Comparison of ENCODE assay signal across 12 mouse cellular contexts in the genomic region with DNA sequence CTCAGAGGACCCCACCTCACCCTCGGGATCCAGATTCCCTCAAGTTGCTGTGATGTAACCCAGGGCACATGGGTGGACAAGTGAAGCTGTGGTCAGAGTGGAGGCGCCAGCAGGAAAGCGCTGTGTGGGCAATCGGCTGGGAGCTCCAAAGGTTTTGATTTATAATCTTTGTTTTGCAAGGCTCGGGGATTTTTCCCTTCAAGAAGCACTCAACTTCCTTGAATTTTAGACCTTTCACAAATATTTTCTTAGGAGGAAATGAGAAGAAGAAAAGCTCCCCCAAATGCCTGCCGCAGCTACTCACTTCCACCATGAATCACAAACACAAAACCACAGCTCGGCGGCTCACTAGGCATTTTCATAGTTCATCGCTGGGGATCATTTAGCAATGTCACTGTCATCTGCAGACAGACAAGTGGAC. TPM values are rescaled to one million over a fixed set of nuclear protein-coding genes. Genes with fewer than 3 reads are reported as not detected.
DNase-seq lines count a peak whose midpoint lies in the region; ATAC-seq and TF ChIP-seq lines count a peak whose summit lies in the region.
"Had no signal": no experiment of that assay in that cellular context is flagged by ENCODE, and none has a peak within 500 bp of the region (broad histone marks: within the 10 kb centered on the region; RNA-seq: fewer than 3 reads in every experiment).

No protein-coding gene starts in this region.

- no peaks in the 10 kb centered on the region for H3K36me3 ChIP-seq in kidney, embryonic 14.5 days (ENCODE audit: control insufficient read depth, insufficient read depth, low read length)
- H3K36me3 ChIP-seq in macrophage (ENCODE audit: inconsistent target) = no peaks in the 10 kb centered on the region
- H3K36me3 ChIP-seq: forebrain, embryonic 12.5 days; G1E had no signal

- no peaks in the 10 kb centered on the region for H3K79me2 ChIP-seq in macrophage (ENCODE audit: inconsistent target)

- no peak overlapping the region for H3K9ac ChIP-seq in kidney, embryonic 14.5 days (ENCODE audit: low read depth, low read length)
- H3K9ac ChIP-seq: forebrain, embryonic 12.5 days; liver, embryonic 14.5 days had no signal

- no peak for TF ChIP-seq CTCF in embryonic fibroblast, embryonic 13.5 days (IDR thresholded peaks at IDR 0.05; ENCODE audit: borderline replicate concordance, insufficient read depth, low read length)

- no peak for TF ChIP-seq POLR2A in embryonic fibroblast, embryonic 13.5 days (IDR thresholded peaks at IDR 0.05; ENCODE audit: low read depth, low read length)

- 10% methylated on average over 9 of the region's 9 CpGs for WGBS in kidney, embryonic 14.5 days
- 2% methylated on average over 9 of the region's 9 CpGs for WGBS in macrophage (ENCODE audit: missing documents)

- peaks cover 33% of the 10 kb centered on the region for H3K4me1 ChIP-seq in kidney, embryonic 14.5 days (ENCODE audit: control insufficient read depth, insufficient read depth, low read length)
- H3K4me1 ChIP-seq in embryonic fibroblast, embryonic 13.5 days (ENCODE audit: control insufficient read depth, insufficient read depth, low read length) = peaks cover 39% of the 10 kb centered on the region
- H3K4me1 ChIP-seq: forebrain, embryonic 12.5 days had no signal

- H3K9me3 ChIP-seq in kidney, embryonic 14.5 days (ENCODE audit: control insufficient read depth, low read length) = no peaks in the 10 kb centered on the region
- H3K9me3 ChIP-seq: forebrain, embryonic 12.5 days; G1E had no signal

- no peak overlapping the region for H3K27ac ChIP-seq in kidney, embryonic 14.5 days (ENCODE audit: low read depth, low read length)
- H3K27ac ChIP-seq in embryonic fibroblast, embryonic 13.5 days (ENCODE audit: insufficient read depth, low read length) = peak overlapping the region; percentile 96
- peak overlapping the region; percentile 91 for H3K27ac ChIP-seq in macrophage
- H3K27ac ChIP-seq: forebrain, embryonic 12.5 days; liver, embryonic 14.5 days had no signal

- ATAC-seq in kidney, embryonic 14.5 days (ENCODE audit: low FRiP score, low TSS enrichment) = no peak

- DNase-seq in kidney, adult 8-10 months = no peak
- peak; percentile 56 for DNase-seq in Muller cell, postnatal 12 days (ENCODE audit: inconsistent ontology term)
- DNase-seq in testis, postnatal 14 days (ENCODE audit: low spot score) = no peak
- DNase-seq in cerebellum, adult 11 months = no peak
- no peak for DNase-seq in right cerebral cortex, postnatal 25 days
- DNase-seq: heart, adult 11 months had no signal

- H3K4me2 ChIP-seq in kidney, embryonic 14.5 days (replicated peaks; ENCODE audit: low read depth, low read length) = peak overlapping the region; percentile 23; the same call in 1 of the 2 replicates
- H3K4me2 ChIP-seq: forebrain, embryonic 12.5 days had no signal

- peaks cover 3% of the 10 kb centered on the region; the same call in 1 of the 2 replicates for H3K27me3 ChIP-seq in kidney, embryonic 14.5 days (ENCODE audit: control insufficient read depth, insufficient read depth, low read length)
- H3K27me3 ChIP-seq: forebrain, embryonic 12.5 days had no signal

- H3K4me3 ChIP-seq in kidney, embryonic 14.5 days (ENCODE audit: low read length) = no peak overlapping the region
- no peak overlapping the region for H3K4me3 ChIP-seq in embryonic fibroblast, embryonic 13.5 days (ENCODE audit: insufficient read depth, low read length)
- H3K4me3 ChIP-seq in macrophage (ENCODE audit: inconsistent target) = no peak overlapping the region
- H3K4me3 ChIP-seq: forebrain, embryonic 12.5 days had no signal

RNA-seq across cellular contexts. Expression of a gene that starts 29.7 kb away (rescaled TPM):
- 0.08 TPM in 1 of 2 replicates, not detected in the other for polyA plus RNA-seq in kidney, embryonic 14.5 days (2014; fragmentation: Nextera tagmentation; extraction: Ambion mirVana)
- 182 and 264 TPM in 2 replicates for polyA plus RNA-seq in embryonic fibroblast, embryonic 13.5 days (2011; ENCODE audit: insufficient read length, low read depth, missing spikeins)
- 1 to 10 TPM in 10 of 26 experiments, under 1 TPM in 15, not detected in 1; 0.08 to 7.8 (median 0.80) TPM for total RNA-seq in macrophage (2018; cell fraction: chromatin; rRNA removed)
- under 1 TPM in 25 of 26 experiments, not detected in 1; 0.05 to 0.73 (median 0.19) TPM for total RNA-seq in macrophage (2018; cell fraction: cytosol; rRNA removed)
- total RNA-seq in macrophage (2018; cell fraction: nucleus; rRNA removed) = 1 to 10 TPM in 4 of 26 experiments, under 1 TPM in 17, not detected in 5; 0.12 to 3.3 (median 0.75) TPM
- 0.07 to 0.25 TPM (median 0.21 TPM) in 3 replicates for polyA plus RNA-seq in macrophage (2018)
- polyA plus RNA-seq: G1E had no signal

Comparison
In these comparisons a context has a peak if more than half of its experiments do, and no peak if none do; other contexts are left out.
1. RNA of a gene that starts 29.7 kb away (polyA plus RNA-seq): 182 to 264 TPM in embryonic fibroblast, embryonic 13.5 days; 0.08 TPM in kidney, embryonic 14.5 days and 0.07 to 0.25 TPM in macrophage; every median in the first group is over 100 times any median in the second.